Comparison of ENCODE assay signal across 8 mouse cellular contexts in the genomic region with DNA sequence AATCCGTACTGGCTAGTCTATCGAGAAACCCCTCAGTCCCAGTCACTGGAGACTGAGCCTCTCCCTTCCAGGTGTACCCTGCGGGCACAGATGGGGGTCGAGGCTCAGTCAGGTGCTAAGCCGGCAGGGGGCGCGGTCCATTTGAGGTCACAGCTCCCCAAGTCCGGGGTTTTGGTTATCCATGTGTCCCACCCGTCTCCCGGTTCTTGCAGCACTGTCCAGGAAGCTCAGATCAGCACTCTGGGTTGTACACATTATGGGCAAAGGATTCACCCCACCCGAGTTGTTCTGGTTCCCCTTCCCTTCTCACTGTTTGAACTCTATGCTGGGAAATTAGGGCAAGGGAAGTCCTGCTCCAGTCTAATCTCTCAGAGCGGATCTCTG. TPM values are rescaled to one million over a fixed set of nuclear protein-coding genes. Genes with fewer than 3 reads are reported as not detected.
DNase-seq lines count a peak whose midpoint lies in the region; ATAC-seq and TF ChIP-seq lines count a peak whose summit lies in the region.

No protein-coding gene starts in this region.

- WGBS in heart, embryonic 15.5 days: 1% methylated on average over 12 of the region's 12 CpGs
- WGBS in limb, embryonic 14.5 days: 3% methylated on average over 12 of the region's 12 CpGs
- WGBS in stomach, embryonic 15.5 days: 2% methylated on average over 12 of the region's 12 CpGs

- no peaks in the 10 kb centered on the region for H3K36me3 ChIP-seq in heart, embryonic 15.5 days
- no peaks in the 10 kb centered on the region for H3K36me3 ChIP-seq in limb, embryonic 14.5 days (ENCODE audit: control insufficient read depth, insufficient read depth, low read length)
- no peaks in the 10 kb centered on the region for H3K36me3 ChIP-seq in stomach, embryonic 15.5 days

- H3K4me1 ChIP-seq in bone marrow macrophage, adult 2 months (ENCODE audit: control insufficient read depth, insufficient read depth, low read length): peaks cover 14% of the 10 kb centered on the region
- peaks cover 64% of the 10 kb centered on the region for H3K4me1 ChIP-seq in heart, embryonic 15.5 days (replicated peaks)
- peaks cover 27% of the 10 kb centered on the region for H3K4me1 ChIP-seq in limb, embryonic 14.5 days (ENCODE audit: control insufficient read depth, insufficient read depth, low read length)
- peaks cover 29% of the 10 kb centered on the region for H3K4me1 ChIP-seq in stomach, embryonic 15.5 days

- peak overlapping the region; percentile 47 for H3K4me3 ChIP-seq in bone marrow macrophage, adult 2 months (ENCODE audit: insufficient read depth, low read length)
- H3K4me3 ChIP-seq in heart, embryonic 15.5 days: peak overlapping the region; percentile 62
- H3K4me3 ChIP-seq in limb, embryonic 14.5 days (replicated peaks; ENCODE audit: low read length): peak overlapping the region; percentile 42
- H3K4me3 ChIP-seq in stomach, embryonic 15.5 days (replicated peaks): peak overlapping the region; percentile 49

- TF ChIP-seq CTCF in bone marrow macrophage, adult 2 months (IDR thresholded peaks at IDR 0.05; ENCODE audit: low read depth, low read length): peak; percentile 53; the same call in 1 of the 2 replicates

- no peak for ATAC-seq in heart, embryonic 15.5 days (replicated peaks; ENCODE audit: insufficient number of reproducible peaks, insufficient read depth, low FRiP score, low read depth)
- ATAC-seq in limb, embryonic 14.5 days (ENCODE audit: low FRiP score, low read depth): no peak
- no peak for ATAC-seq in stomach, embryonic 15.5 days (ENCODE audit: insufficient read depth, low FRiP score, low read depth)
- no peak for ATAC-seq in megakaryocyte progenitor cell, adult 5-6 weeks (replicated peaks; ENCODE audit: poor library complexity)

- TF ChIP-seq POLR2A in bone marrow macrophage, adult 2 months (IDR thresholded peaks at IDR 0.05; ENCODE audit: borderline replicate concordance, low read depth, low read length): no peak
- no peak for TF ChIP-seq POLR2A in limb, embryonic 14.5 days (IDR thresholded peaks at IDR 0.05; ENCODE audit: borderline replicate concordance, extremely low read depth, insufficient read depth, insufficient read length)

- H3K27me3 ChIP-seq in heart, embryonic 15.5 days: peaks cover 12% of the 10 kb centered on the region; the same call in 1 of the 2 replicates
- H3K27me3 ChIP-seq in limb, embryonic 14.5 days (ENCODE audit: control insufficient read depth, insufficient read depth, low read length): peaks cover 55% of the 10 kb centered on the region
- H3K27me3 ChIP-seq in stomach, embryonic 15.5 days (replicated peaks): peaks cover 40% of the 10 kb centered on the region

- DNase-seq in kidney, adult 11 months: peak; percentile 40
- DNase-seq in kidney, adult 9 months: no peak
- no peak for DNase-seq in limb, embryonic 14.5 days (ENCODE audit: low spot score)
- no peak for DNase-seq in frontal cortex, adult 2 months (ENCODE audit: extremely low spot score in 1 of 2, low spot score in 1 of 2)

- H3K9me3 ChIP-seq in heart, embryonic 15.5 days (replicated peaks): no peaks in the 10 kb centered on the region
- no peaks in the 10 kb centered on the region for H3K9me3 ChIP-seq in limb, embryonic 14.5 days (ENCODE audit: control insufficient read depth, low read length)
- no peaks in the 10 kb centered on the region for H3K9me3 ChIP-seq in stomach, embryonic 15.5 days

- no peak overlapping the region for H3K27ac ChIP-seq in bone marrow macrophage, adult 2 months (ENCODE audit: insufficient read depth, low read depth, low read length)
- H3K27ac ChIP-seq in heart, embryonic 15.5 days: no peak overlapping the region
- H3K27ac ChIP-seq in limb, embryonic 14.5 days (replicated peaks; ENCODE audit: low read depth, low read length): no peak overlapping the region
- no peak overlapping the region for H3K27ac ChIP-seq in stomach, embryonic 15.5 days

- H3K9ac ChIP-seq in heart, embryonic 15.5 days: peak overlapping the region; percentile 67; the same call in 1 of the 2 replicates
- H3K9ac ChIP-seq in limb, embryonic 14.5 days (ENCODE audit: low read depth, low read length, severe bottlenecking): no peak overlapping the region
- no peak overlapping the region for H3K9ac ChIP-seq in stomach, embryonic 15.5 days

- H3K4me2 ChIP-seq in heart, embryonic 15.5 days: peak overlapping the region; percentile 91
- peak overlapping the region; percentile 84 for H3K4me2 ChIP-seq in limb, embryonic 14.5 days (replicated peaks; ENCODE audit: low read depth, low read length, severe bottlenecking)
- peak overlapping the region; percentile 92 for H3K4me2 ChIP-seq in stomach, embryonic 15.5 days

RNA-seq across cellular contexts. Expression of a gene that starts 0.4 kb away (rescaled TPM):
- polyA plus RNA-seq in bone marrow macrophage, adult 2 months (2012; ENCODE audit: insufficient read depth, insufficient read length, missing spikeins): not detected in 2 replicates
- 18.4 and 20.5 TPM in 2 replicates for polyA plus RNA-seq in heart, embryonic 15.5 days (2015; fragmentation: Nextera tagmentation; extraction: Ambion mirVana)
- 1.8 and 2.6 TPM in 2 replicates for polyA plus RNA-seq in limb, embryonic 14.5 days (2012; rRNA removed)
- 2.6 and 3.3 TPM in 2 replicates for polyA plus RNA-seq in limb, embryonic 14.5 days (2014; fragmentation: Nextera tagmentation; extraction: Ambion mirVana)
- polyA plus RNA-seq in stomach, embryonic 15.5 days (2015; fragmentation: Nextera tagmentation; extraction: Ambion mirVana): 3.3 and 4.4 TPM in 2 replicates
- 3.2 and 3.3 TPM in 2 replicates for polyA plus RNA-seq in frontal cortex, adult 2 months (2012; rRNA removed)
- not detected in 2 replicates for total RNA-seq in megakaryocyte progenitor cell, adult 5-6 weeks (2015)
- not detected in 2 replicates for total RNA-seq in megakaryocyte progenitor cell, adult 5-6 weeks (2017)

RNA-seq across cellular contexts. Expression of a gene that starts 12.4 kb away (rescaled TPM):
- polyA plus RNA-seq in bone marrow macrophage, adult 2 months (2012; ENCODE audit: insufficient read depth, insufficient read length, missing spikeins): 48.1 and 49.9 TPM in 2 replicates
- polyA plus RNA-seq in heart, embryonic 15.5 days (2015; fragmentation: Nextera tagmentation; extraction: Ambion mirVana): 30.8 TPM in 2 replicates
- 24.7 and 25.8 TPM in 2 replicates for polyA plus RNA-seq in limb, embryonic 14.5 days (2012; rRNA removed)
- polyA plus RNA-seq in limb, embryonic 14.5 days (2014; fragmentation: Nextera tagmentation; extraction: Ambion mirVana): 24.7 and 29.0 TPM in 2 replicates
- polyA plus RNA-seq in stomach, embryonic 15.5 days (2015; fragmentation: Nextera tagmentation; extraction: Ambion mirVana): 29.2 and 32.6 TPM in 2 replicates
- polyA plus RNA-seq in frontal cortex, adult 2 months (2012; rRNA removed): 35.5 and 39.1 TPM in 2 replicates
- 1.6 and 2.3 TPM in 2 replicates for total RNA-seq in megakaryocyte progenitor cell, adult 5-6 weeks (2015)
- 0.44 and 0.46 TPM in 2 replicates for total RNA-seq in megakaryocyte progenitor cell, adult 5-6 weeks (2017)
